ENCODE assay signal across 7 mouse cellular contexts in genomic region chr4:88035361-88035760, GRCm38 (mm10). TPM values are rescaled to one million over a fixed set of nuclear protein-coding genes. Genes with fewer than 3 reads are reported as not detected.
DNase-seq lines count a peak whose midpoint lies in the region; ATAC-seq and TF ChIP-seq lines count a peak whose summit lies in the region.

No protein-coding gene starts in this region.

- H3K9ac ChIP-seq in MEL (ENCODE audit: control insufficient read depth, low read depth, low read length, poor library complexity, severe bottlenecking): peak overlapping the region; percentile 40
- no peak overlapping the region for H3K9ac ChIP-seq in forebrain, embryonic 12.5 days
- H3K9ac ChIP-seq in hindbrain, embryonic 12.5 days: no peak overlapping the region

- peak; percentile 71 to 92 (median 75) for TF ChIP-seq CTCF in MEL (IDR thresholded peaks at IDR 0.05 in 2 of 3, conservative IDR thresholded peaks at IDR 0.05 in 1 of 3; ENCODE audit: control insufficient read depth in 1 of 3, insufficient read depth in 1 of 3, low read depth in 2 of 3, low read length in 3 of 3, poor library complexity in 1 of 3, severe bottlenecking in 1 of 3)
- peak; percentile 43 for TF ChIP-seq CTCF in bone marrow, adult 2 months (IDR thresholded peaks at IDR 0.05; ENCODE audit: control insufficient read depth, insufficient read depth, low read length)

- H3K79me2 ChIP-seq in MEL (ENCODE audit: control insufficient read depth, insufficient read depth, low read length, poor library complexity): peaks cover 8% of the 10 kb centered on the region

- H3K4me3 ChIP-seq in MEL (ENCODE audit: control insufficient read depth in 1 of 2, insufficient read depth in 1 of 2, low read depth in 2 of 2, low read length in 2 of 2): peak overlapping the region; percentile 81
- H3K4me3 ChIP-seq in bone marrow, adult 2 months (replicated peaks; ENCODE audit: control insufficient read depth, low read depth, low read length): no peak overlapping the region
- H3K4me3 ChIP-seq in forebrain, embryonic 12.5 days (replicated peaks): 0 out of 2 replicates have a peak overlapping the region, but pooled peaks have one; percentile 12
- peak overlapping the region; percentile 6; the same call in 1 of the 2 replicates for H3K4me3 ChIP-seq in hindbrain, embryonic 12.5 days

- H3K4me2 ChIP-seq in forebrain, embryonic 12.5 days: peak overlapping the region; percentile 78
- H3K4me2 ChIP-seq in hindbrain, embryonic 12.5 days (replicated peaks): peak overlapping the region; percentile 63

- DNase-seq in MEL (ENCODE audit: low read depth, low spot score): peak; percentile 89
- peak; percentile 35 for DNase-seq in left cerebral cortex, adult 11 months (ENCODE audit: low spot score)
- DNase-seq in lung, postnatal 25 days (ENCODE audit: low spot score): peak; percentile 68
- DNase-seq in right cerebral cortex, postnatal 36 days (ENCODE audit: low spot score in 2 of 2): peak; percentile 17 to 30

- H3K4me1 ChIP-seq in MEL (ENCODE audit: control insufficient read depth in 1 of 2, insufficient read depth in 2 of 2, low read length in 2 of 2): peaks cover 0 to 3% of the 10 kb centered on the region in 2 experiments; a peak in 2 of 4 replicates
- no peaks in the 10 kb centered on the region; the same call in 1 of the 2 replicates for H3K4me1 ChIP-seq in bone marrow, adult 2 months (ENCODE audit: control insufficient read depth, insufficient read depth, low read length)
- H3K4me1 ChIP-seq in forebrain, embryonic 12.5 days: peaks cover 16% of the 10 kb centered on the region
- peaks cover 9% of the 10 kb centered on the region for H3K4me1 ChIP-seq in hindbrain, embryonic 12.5 days

- TF ChIP-seq POLR2A in MEL (IDR thresholded peaks at IDR 0.05; ENCODE audit: control insufficient read depth in 1 of 2, insufficient read depth in 1 of 2, low read depth in 1 of 2, low read length in 2 of 2, poor library complexity in 1 of 2): no peak
- TF ChIP-seq POLR2A in bone marrow, adult 2 months (IDR thresholded peaks at IDR 0.05; ENCODE audit: borderline replicate concordance, control insufficient read depth, low read depth, low read length): no peak

- H3K27ac ChIP-seq in MEL (ENCODE audit: control insufficient read depth, low read depth, low read length): peak overlapping the region; percentile 87
- no peak overlapping the region for H3K27ac ChIP-seq in bone marrow, adult 2 months (ENCODE audit: control insufficient read depth, insufficient read depth, low read depth, low read length, poor library complexity)
- H3K27ac ChIP-seq in forebrain, embryonic 12.5 days: no peak overlapping the region
- H3K27ac ChIP-seq in hindbrain, embryonic 12.5 days: no peak overlapping the region

- WGBS in bone marrow, adult 2 months: under 1% methylated on average over 11 of the region's 11 CpGs
- WGBS in forebrain, embryonic 12.5 days: 0% methylated on average over 11 of the region's 11 CpGs
- WGBS in hindbrain, embryonic 12.5 days: 2% methylated on average over 11 of the region's 11 CpGs

- TF ChIP-seq EP300 in MEL (IDR thresholded peaks at IDR 0.05; ENCODE audit: low read depth in 1 of 2, low read length in 2 of 2): peak in 1 of 2 experiments; percentile 44; a peak in 1 of 4 replicates

- TF ChIP-seq RAD21 in MEL (IDR thresholded peaks at IDR 0.05; ENCODE audit: low read depth, low read length): peak; percentile 96

- no peaks in the 10 kb centered on the region for H3K27me3 ChIP-seq in MEL (ENCODE audit: control insufficient read depth in 1 of 2, insufficient read depth in 2 of 2, low read length in 2 of 2)
- H3K27me3 ChIP-seq in forebrain, embryonic 12.5 days: peaks cover 10% of the 10 kb centered on the region
- H3K27me3 ChIP-seq in hindbrain, embryonic 12.5 days: peaks cover 6% of the 10 kb centered on the region

- ATAC-seq in forebrain, embryonic 12.5 days (ENCODE audit: low FRiP score): no peak
- no peak for ATAC-seq in hindbrain, embryonic 12.5 days (ENCODE audit: low FRiP score)

- H3K9me3 ChIP-seq in MEL (replicated peaks; ENCODE audit: insufficient read depth, low read length): no peaks in the 10 kb centered on the region
- no peaks in the 10 kb centered on the region for H3K9me3 ChIP-seq in forebrain, embryonic 12.5 days
- no peaks in the 10 kb centered on the region for H3K9me3 ChIP-seq in hindbrain, embryonic 12.5 days (replicated peaks)

- no peaks in the 10 kb centered on the region for H3K36me3 ChIP-seq in MEL (ENCODE audit: control insufficient read depth in 1 of 2, insufficient read depth in 2 of 2, low read length in 2 of 2)
- no peaks in the 10 kb centered on the region for H3K36me3 ChIP-seq in forebrain, embryonic 12.5 days (replicated peaks)
- H3K36me3 ChIP-seq in hindbrain, embryonic 12.5 days: no peaks in the 10 kb centered on the region

TF ChIP-seq in MEL, 35 proteins besides CTCF, POLR2A, EP300 and RAD21 (continues in another document):
- no peak for TF ChIP-seq MYB (IDR thresholded peaks at IDR 0.05; ENCODE audit: low read depth, low read length)
- 0 out of 2 replicates have a peak, but pooled peaks have one; percentile 17 for TF ChIP-seq ZNF384 (IDR thresholded peaks at IDR 0.05; ENCODE audit: low read depth, low read length)
- no peak for TF ChIP-seq USF1 (IDR thresholded peaks at IDR 0.05; ENCODE audit: low read depth, low read length)
- peak; percentile 96 for TF ChIP-seq ZC3H11A (IDR thresholded peaks at IDR 0.05; ENCODE audit: low read depth, low read length)
- TF ChIP-seq GATA1 (IDR thresholded peaks at IDR 0.05; ENCODE audit: low read depth, low read length): no peak
- TF ChIP-seq TBP (IDR thresholded peaks at IDR 0.05; ENCODE audit: low read depth, low read length): 0 out of 2 replicates have a peak, but pooled peaks have one; percentile 8
- no peak for TF ChIP-seq TAL1 (IDR thresholded peaks at IDR 0.05; ENCODE audit: low read length)
- peak; percentile 93 for TF ChIP-seq SMC3 (IDR thresholded peaks at IDR 0.05; ENCODE audit: low read depth, low read length)
- TF ChIP-seq E2F4 (IDR thresholded peaks at IDR 0.05; ENCODE audit: borderline replicate concordance, low read depth, low read length): no peak
- no peak for TF ChIP-seq ZMIZ1 (IDR thresholded peaks at IDR 0.05; ENCODE audit: low read depth, low read length)
- no peak for TF ChIP-seq POLR2AphosphoS2 (IDR thresholded peaks at IDR 0.05; ENCODE audit: low read length)
- peak; percentile 94 for TF ChIP-seq MYC (IDR thresholded peaks at IDR 0.05; ENCODE audit: low read depth, low read length)
- no peak for TF ChIP-seq GABPA (IDR thresholded peaks at IDR 0.05; ENCODE audit: low read depth, low read length)
- TF ChIP-seq CHD2 (IDR thresholded peaks at IDR 0.05; ENCODE audit: low read length): no peak
- 0 out of 2 replicates have a peak, but pooled peaks have one; percentile 23 for TF ChIP-seq RCOR1 (IDR thresholded peaks at IDR 0.05; ENCODE audit: low read depth, low read length)
- TF ChIP-seq MAFK (IDR thresholded peaks at IDR 0.05; ENCODE audit: borderline replicate concordance, low read depth, low read length): no peak
- no peak for TF ChIP-seq ZKSCAN1 (IDR thresholded peaks at IDR 0.05; ENCODE audit: low read depth, low read length)
- no peak for TF ChIP-seq KAT2A (conservative IDR thresholded peaks at IDR 0.05; ENCODE audit: low read depth, low read length)
- TF ChIP-seq NRF1 (IDR thresholded peaks at IDR 0.05; ENCODE audit: insufficient read depth, low read depth, low read length, poor library complexity, severe bottlenecking): no peak
- peak; percentile 98 for TF ChIP-seq MXI1 (IDR thresholded peaks at IDR 0.05; ENCODE audit: low read depth, low read length)
- TF ChIP-seq USF2 (IDR thresholded peaks at IDR 0.05; ENCODE audit: borderline replicate concordance in 1 of 2, insufficient read depth in 1 of 2, low read depth in 1 of 2, low read length in 2 of 2): no peak
- TF ChIP-seq MAX (IDR thresholded peaks at IDR 0.05; ENCODE audit: low read length): peak; percentile 89
- 0 out of 2 replicates have a peak, but pooled peaks have one; percentile 74 for TF ChIP-seq MAZ (IDR thresholded peaks at IDR 0.05; ENCODE audit: low read depth, low read length)
- TF ChIP-seq CHD1 (IDR thresholded peaks at IDR 0.05; ENCODE audit: low read depth, low read length): no peak
- TF ChIP-seq SIN3A (IDR thresholded peaks at IDR 0.05; ENCODE audit: low read length): peak; percentile 83
- 0 out of 2 replicates have a peak, but pooled peaks have one; percentile 17 for TF ChIP-seq ELF1 (IDR thresholded peaks at IDR 0.05; ENCODE audit: low read depth, low read length)
- TF ChIP-seq HCFC1 (IDR thresholded peaks at IDR 0.05; ENCODE audit: low read depth, low read length): no peak
- no peak for TF ChIP-seq BHLHE40 (IDR thresholded peaks at IDR 0.05; ENCODE audit: borderline replicate concordance, low read depth, low read length)
- no peak for TF ChIP-seq JUND (IDR thresholded peaks at IDR 0.05; ENCODE audit: low read depth, low read length)
- 0 out of 2 replicates have a peak, but pooled peaks have one; percentile 16 for TF ChIP-seq ETS1 (IDR thresholded peaks at IDR 0.05; ENCODE audit: low read depth, low read length)
- no peak for TF ChIP-seq POLR2AphosphoS5 (IDR thresholded peaks at IDR 0.05; ENCODE audit: borderline replicate concordance, low read depth, low read length)
- no peak for TF ChIP-seq NELFE (IDR thresholded peaks at IDR 0.05; ENCODE audit: low read depth, low read length)

RNA-seq across cellular contexts. Expression of gene Mllt3, which starts 2.2 kb away (rescaled TPM):
- 15.4 and 26.6 TPM in 2 replicates for total RNA-seq in MEL (2012; rRNA removed)
- polyA plus RNA-seq in MEL (2012; ENCODE audit: insufficient read depth in 1 of 2, insufficient read length in 2 of 2, low read depth in 1 of 2, low replicate concordance in 2 of 2, missing spikeins in 1 of 2): 10 to 100 TPM in 1 of 2 experiments, not detected in 1; 75.3 TPM
- 15.6 and 23.8 TPM in 2 replicates for polyA plus RNA-seq in bone marrow, adult 2 months (2011; ENCODE audit: insufficient read depth, insufficient read length, low replicate concordance, missing spikeins)
- 81.7 and 82.1 TPM in 2 replicates for polyA plus RNA-seq in forebrain, embryonic 12.5 days (2016; fragmentation: Nextera tagmentation; extraction: Ambion mirVana)
- polyA plus RNA-seq in hindbrain, embryonic 12.5 days (2016; fragmentation: Nextera tagmentation; extraction: Ambion mirVana): 89.8 and 103 TPM in 2 replicates

RNA-seq across cellular contexts. Expression of gene Focad, which starts 59.1 kb away (rescaled TPM):
- 17.8 and 18.5 TPM in 2 replicates for total RNA-seq in MEL (2012; rRNA removed)
- 10 to 100 TPM in 1 of 2 experiments, not detected in 1; 19.7 TPM for polyA plus RNA-seq in MEL (2012; ENCODE audit: insufficient read depth in 1 of 2, insufficient read length in 2 of 2, low read depth in 1 of 2, low replicate concordance in 2 of 2, missing spikeins in 1 of 2)
- polyA plus RNA-seq in bone marrow, adult 2 months (2011; ENCODE audit: insufficient read depth, insufficient read length, low replicate concordance, missing spikeins): 7.7 and 8.2 TPM in 2 replicates
- polyA plus RNA-seq in forebrain, embryonic 12.5 days (2016; fragmentation: Nextera tagmentation; extraction: Ambion mirVana): 16.7 and 16.9 TPM in 2 replicates
- polyA plus RNA-seq in hindbrain, embryonic 12.5 days (2016; fragmentation: Nextera tagmentation; extraction: Ambion mirVana): 13.2 and 13.7 TPM in 2 replicates

Comparison
In these comparisons a context has a peak if more than half of its experiments do, and no peak if none do; other contexts are left out.
1. DNase-seq: peak in every context shown above with its lines; median percentile 89 in MEL; 68 in lung, postnatal 25 days; 35 in left cerebral cortex, adult 11 months; 24 in right cerebral cortex, postnatal 36 days.